Mouse (Mus musculus) gastrocnemius, postnatal 4 days (tissue): Measurements from ENCODE around the gene Bckdhb. TPM values are rescaled to one million over a fixed set of nuclear protein-coding genes. Genes with fewer than 3 reads are reported as not detected.

ENCODE experiments used
- DNase-seq, 2 experiments: peaks; one replicate each; pipeline ENCODE4 v3.0.0; 2021 to 2022; ENCODE audit warnings: low spot score in 2 of 2, mixed read lengths in 2 of 2
- long read RNA-seq, 2 experiments: library from polyadenylated mRNA; stranded (forward); transcript quantifications; one replicate each; pipeline ENCODE4 v2.0.0; 2021
- total RNA-seq, 2 experiments: library from RNA; stranded (reverse); gene quantifications; 2 replicates each; pipeline ENCODE4 v1.2.3; 2021

The Bckdhb gene
- total RNA-seq: 10 to 100 TPM; 15.2 to 24.1 TPM
- long read RNA-seq, experiment 1, transcript Bckdhb-206 (11 exons, 1,477 nt): major isoform, 31 of 37 reads
- long read RNA-seq, experiment 1, partial matches to known transcripts: 3 of 37 reads
- long read RNA-seq, experiment 1, other reads (novel, unspliced or antisense): 3 of 37 reads
- long read RNA-seq, experiment 2, transcript Bckdhb-206 (11 exons, 1,477 nt): major isoform, 29 of 36 reads
- long read RNA-seq, experiment 2, partial matches to known transcripts: 1 of 36 reads
- long read RNA-seq, experiment 2, other reads (novel, unspliced or antisense): 6 of 36 reads

DNA sequence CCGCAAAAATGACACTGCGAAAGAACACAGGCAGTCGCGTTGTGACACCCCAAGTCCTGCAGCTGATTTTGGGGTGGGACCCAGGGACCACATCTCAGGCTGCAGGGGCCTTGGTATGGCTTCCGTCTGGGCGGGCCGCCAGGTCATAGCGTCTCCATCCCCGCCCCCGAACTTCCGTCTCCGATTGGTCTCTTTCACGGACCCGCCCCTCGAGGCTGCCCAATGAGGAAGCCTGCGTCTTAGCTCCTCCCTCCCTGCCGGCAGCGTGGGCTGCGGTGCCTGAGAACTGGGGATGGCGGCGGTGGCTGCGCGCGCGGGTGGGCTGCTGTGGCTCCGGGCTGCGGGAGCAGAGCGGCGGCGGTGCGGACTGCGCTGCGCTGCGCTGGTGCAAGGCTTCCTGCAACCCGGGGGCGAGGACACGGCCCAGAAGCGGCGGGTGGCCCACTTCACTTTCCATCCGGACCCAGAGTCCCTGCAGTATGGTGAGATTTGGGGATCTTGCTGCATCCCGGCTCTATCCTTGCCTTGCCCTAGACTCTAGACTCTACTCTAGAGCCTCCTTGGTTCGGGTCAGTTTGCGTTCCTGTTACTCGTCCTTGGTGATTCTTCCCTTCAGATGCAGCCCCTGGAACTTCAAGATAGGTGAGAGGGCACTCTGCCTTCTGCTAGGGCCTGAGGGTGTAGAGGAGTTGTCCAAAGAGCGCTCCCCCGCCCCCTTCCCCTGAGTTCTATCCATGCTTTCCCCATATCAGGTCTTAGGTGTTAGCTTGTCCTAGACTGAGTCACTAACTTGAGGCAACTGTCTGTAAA lies at the start of gene Bckdhb:
Bckdhb (plus strand) TSS at position 268 of the 810 bp plus-strand sequence.
- DNase-seq: peak; percentile 94 to 97

GRCm38 (mm10) chr9:83882191-83882590 lies 42.8 kb upstream of the Bckdhb start:
- DNase-seq: no peak

- DNase-seq: no peak
Measured at GRCm38 (mm10) chr9:83886149-83886548, 38.8 kb upstream of the Bckdhb start.

DNA sequence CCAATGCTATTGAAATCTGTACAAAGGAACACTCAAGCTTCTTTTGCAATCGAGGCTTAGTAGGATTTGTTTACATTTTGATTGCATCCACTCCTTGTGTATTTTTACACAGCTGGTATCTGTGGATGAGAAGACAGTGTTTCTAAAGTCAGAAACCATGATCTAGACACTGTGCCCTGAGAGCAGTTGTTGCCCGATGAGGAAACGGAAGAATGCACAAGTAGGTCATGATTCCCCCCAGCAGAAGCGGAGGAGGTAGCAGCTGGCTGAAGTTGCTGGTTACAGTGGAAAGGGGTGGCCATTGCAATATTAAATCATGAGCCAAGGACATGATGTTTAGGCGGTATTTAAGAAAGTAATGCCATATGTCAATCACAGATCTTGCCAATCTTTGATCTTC lies 36.7 kb upstream of the Bckdhb start:
- DNase-seq: no peak

DNA sequence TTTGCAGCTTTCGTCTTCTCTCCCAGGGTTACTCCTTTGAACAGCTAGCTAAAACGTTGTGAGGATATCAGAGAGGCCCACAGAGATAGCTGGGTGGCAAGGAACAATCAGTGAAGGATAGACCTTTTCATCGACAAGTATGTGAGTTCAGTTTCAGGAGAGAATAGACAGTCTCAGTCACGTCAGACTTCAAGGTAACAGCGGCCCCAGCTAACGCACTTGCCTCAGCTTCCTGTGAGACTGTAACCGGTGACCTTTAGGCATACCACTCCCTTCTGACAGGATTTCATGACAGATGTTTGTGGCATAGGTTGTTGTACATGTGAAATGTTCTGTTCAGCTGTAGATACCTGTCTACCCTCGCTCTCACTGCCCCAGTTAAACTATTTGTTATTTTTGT lies 31.9 kb upstream of the Bckdhb start:
- DNase-seq: no peak

DNA sequence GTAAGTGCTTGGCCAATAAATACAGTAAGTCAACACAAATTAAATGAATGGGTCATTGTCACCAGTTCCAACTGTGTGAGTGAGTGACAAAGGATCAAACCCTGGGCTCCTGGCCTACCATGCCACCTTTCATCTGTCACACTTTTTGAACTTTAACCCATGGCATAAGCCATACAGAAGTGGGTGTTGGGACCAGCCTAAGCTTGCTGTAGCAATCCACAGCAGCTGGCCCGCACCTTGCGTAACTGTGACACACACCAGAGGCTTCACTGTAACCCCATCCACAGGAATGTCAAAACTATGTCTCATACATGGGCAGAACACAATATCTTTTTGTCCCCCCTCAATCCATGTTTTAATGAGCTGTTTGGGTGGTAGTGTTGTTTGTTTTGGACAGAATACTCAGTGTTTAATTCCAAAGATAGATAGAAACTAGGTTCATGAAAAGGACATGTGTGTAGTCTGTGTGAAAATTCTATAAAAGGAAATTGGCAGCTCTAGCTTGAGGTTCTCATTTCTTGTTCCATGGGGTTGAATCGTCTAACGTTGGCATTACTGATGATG lies 31.1 kb upstream of the Bckdhb start:
- DNase-seq: no peak

- DNase-seq: no peak
Measured at GRCm38 (mm10) chr9:83902086-83902485, 22.9 kb upstream of the Bckdhb start.

DNA sequence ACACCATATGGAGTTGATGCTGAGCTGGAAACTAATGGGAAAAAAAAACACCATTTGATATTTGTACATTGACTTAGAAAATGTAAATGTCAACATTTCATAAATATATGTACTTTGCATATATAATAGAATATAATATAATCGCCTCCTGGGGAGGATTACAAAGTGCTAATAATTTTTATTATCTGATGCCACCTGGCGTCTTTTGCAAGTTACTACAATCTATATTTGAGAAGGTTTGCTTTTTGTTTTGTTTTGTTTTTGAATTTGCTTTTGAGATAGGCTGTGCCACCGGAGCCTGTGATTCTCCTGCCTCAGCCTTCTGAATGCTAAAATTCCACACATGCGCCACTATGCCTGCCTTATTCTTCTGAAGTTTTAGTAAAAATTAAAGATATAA lies 19.1 kb upstream of the Bckdhb start:
- DNase-seq: no peak

DNA sequence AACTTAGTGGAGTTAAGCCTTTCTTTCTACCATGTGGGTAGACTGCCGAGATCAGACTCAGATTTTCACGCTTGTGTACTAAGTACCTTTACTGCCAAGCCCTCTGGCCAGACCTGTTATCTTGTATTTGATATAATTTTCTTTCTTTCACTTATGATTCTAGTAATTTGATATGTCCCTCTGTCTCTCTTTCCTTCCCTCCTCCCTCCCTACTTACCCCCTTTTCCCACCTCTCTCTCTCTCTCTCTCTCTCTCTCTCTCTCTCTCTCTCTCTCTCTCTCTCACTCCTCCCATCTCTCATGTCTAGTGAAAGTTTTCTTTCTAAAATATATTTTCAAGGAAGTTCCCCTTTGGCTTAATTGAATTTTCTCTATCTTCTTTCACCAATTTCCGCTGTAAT lies 17.9 kb upstream of the Bckdhb start:
- DNase-seq: no peak

DNA sequence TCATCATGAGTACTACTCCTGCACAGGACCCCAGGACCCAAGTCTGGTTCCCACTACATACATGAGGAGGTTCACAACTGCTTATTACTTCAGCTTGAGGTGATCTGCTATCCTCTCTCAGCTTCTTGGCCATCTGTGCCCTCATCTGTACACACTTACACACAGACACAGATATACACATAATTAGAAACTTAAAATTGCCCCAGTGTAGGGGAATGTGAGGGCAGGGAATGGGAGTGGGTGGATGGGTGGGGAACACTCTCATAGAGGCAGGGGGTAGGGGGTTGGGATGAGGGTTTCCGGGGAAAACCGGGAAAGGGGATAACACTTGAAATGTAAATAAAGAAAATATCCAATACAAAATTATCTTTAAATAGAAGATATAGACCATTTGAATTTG lies 15.1 kb upstream of the Bckdhb start:
- DNase-seq: no peak

- no peak for DNase-seq
Measured at GRCm38 (mm10) chr9:83910926-83911325, 14.0 kb upstream of the Bckdhb start.

DNA sequence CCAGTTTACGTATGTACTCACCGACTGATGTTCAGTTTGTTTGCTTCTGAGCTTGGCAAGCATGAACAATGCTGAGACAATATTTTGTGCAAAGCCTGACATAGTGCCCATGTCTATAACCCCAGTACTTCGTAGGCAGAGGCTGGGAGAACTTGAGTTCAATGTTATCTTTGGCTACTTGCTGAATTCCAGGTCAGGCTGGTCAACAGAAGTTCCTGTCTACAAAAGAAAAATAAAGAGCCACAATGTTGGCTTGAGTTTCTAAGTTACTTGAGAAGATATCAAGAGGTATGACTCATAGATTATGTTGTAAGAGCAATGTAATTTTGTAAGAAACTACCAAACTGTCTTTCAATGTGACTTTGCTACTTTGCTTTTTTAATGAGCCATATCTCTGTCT lies 2.9 kb upstream of the Bckdhb start:
- DNase-seq: no peak

DNA sequence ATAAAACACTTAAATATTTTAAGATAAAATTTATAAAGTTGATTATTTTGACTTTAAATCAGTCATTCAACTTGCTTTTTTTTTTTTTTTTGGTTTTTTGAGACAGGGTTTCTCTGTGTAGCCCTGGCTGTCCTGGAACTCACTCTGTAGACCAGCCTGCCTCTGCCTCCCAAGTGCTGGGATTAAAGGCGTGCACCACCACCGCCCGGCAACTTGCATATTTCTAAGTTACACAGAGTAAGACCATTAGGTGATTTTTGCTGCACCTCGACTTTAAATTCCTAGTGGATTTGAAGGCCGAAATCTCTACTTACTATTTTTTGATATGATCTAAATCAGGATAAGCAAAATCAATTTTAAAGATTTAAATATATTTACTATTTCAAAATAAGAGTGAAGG lies 589 bp upstream of the Bckdhb start:
- no peak for DNase-seq

- DNase-seq: no peak
Measured at GRCm38 (mm10) chr9:83925688-83926041, 720 bp downstream of the Bckdhb start.

DNA sequence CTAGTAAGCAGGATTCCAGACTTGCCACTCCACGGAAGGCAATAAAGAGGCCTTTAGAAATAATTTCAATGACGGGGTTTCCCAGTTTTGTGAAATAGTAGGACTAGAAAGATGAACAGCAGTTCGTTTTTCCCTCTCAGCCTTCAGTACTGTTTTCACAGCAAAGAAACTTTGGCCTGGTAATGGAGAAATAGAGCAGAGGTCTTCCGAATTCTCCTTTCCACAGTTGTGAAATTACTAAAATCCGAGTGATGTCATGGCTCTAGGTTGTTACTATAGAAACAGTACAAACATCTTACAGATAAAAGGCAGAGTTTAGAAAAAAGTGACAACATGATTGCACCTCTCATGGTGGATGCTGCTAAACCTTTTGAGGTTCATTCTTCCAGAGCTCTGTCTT lies 1.4 kb downstream of the Bckdhb start:
- no peak for DNase-seq

DNA sequence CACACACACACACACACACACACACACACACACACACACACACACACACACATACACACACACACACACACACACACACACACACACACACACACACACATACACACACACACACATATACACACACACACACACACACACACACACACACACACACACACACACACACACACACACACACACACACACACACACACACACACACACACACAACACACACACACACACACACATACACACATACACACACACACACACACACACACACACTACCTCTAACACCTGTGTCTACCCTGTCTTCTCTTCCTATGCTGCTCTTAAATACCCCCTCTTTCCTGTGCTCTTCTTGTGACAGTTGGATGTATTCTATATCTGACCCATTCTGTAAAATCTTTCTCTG lies 14.6 kb downstream of the Bckdhb start:
- peak; percentile 1 to 78 for DNase-seq

DNA sequence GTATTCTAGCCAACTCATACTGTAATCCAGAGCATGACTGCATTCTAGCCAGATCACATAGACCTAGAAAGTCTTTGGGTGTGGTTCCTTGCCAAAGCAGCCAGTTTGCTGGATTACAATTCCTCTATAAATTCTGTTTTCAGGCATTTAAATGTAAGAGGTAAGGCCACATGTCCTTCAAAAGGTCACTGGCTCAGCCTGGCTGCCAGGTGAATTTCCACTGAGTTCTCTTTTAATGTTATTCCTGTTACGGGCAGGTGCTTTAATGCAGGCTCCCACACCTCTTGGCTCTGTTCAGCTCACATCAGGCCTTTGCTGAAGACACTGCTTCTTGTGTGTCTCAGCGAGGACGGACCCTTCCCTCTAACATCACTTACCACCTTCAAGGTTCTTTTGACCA lies 15.1 kb downstream of the Bckdhb start:
- DNase-seq: peak in 1 of 2 experiments; percentile 2

GRCm38 (mm10) chr9:83940537-83941363 lies 15.8 kb downstream of the Bckdhb start:
- peak in 1 of 2 experiments; percentile 3 for DNase-seq

GRCm38 (mm10) chr9:83951336-83951735 lies 26.4 kb downstream of the Bckdhb start:
- no peak for DNase-seq

DNA sequence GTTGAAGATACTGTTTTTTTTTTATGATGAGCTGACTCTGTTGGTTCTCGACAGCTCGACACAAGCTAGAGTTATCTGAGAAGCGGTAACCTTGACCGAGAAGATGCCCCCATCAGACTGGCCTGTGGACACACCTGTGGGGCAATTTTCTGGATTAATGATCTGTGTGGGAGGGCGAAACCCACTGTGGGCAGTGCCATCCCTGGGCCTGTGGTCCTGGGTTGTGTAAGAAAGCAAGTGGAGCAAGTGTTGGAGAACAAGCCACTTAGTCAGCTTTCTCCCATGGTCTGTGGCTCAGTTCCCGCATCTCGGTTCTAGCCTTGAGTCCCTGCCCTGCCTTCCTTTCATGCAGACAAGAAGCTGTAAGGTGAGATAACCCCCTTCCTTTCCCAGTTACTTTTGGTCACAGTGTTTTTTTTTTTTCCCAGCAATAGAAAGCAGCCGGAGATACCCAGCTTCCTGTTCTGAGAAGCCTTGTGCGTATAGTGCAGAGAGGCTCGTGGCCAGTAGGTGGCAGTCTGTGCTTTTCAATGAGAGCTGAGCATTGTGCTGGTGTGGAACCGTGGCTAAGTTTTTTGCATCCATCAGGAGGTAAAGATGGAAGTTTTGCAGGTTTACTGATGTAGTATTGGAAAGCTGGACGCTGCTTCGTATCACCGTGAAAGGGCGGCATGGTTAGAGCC lies 31.8 kb downstream of the Bckdhb start:
- DNase-seq: peak; percentile 61 to 75
